Mouse (Mus musculus) adrenal gland, postnatal 36 days (tissue): ENCODE measurements at regions not wholly inside any gene's neighbourhood (a gene's known extent, or its start where the extent isn't known, plus 50 kb on each side); places are given as distances from the start of the nearest gene placed in this dataset.

Source experiments
- DNase-seq, 2 experiments: peaks; one replicate each; pipeline ENCODE4 v3.0.0; 2021; ENCODE audit warnings: mixed read lengths in 1 of 2

- no peak for DNase-seq
Observed at GRCm38 (mm10) chr4:83986951-83987822, 461.8 kb downstream of the Ccdc171 start.

GRCm38 (mm10) chr4:83987846-83988245 is 462.5 kb downstream of the Ccdc171 start:
- DNase-seq = no peak

GRCm38 (mm10) chr4:83988314-83988713 is 463.0 kb downstream of the Ccdc171 start:
- no peak for DNase-seq

GRCm38 (mm10) chr4:83990126-83990989 is 465.0 kb downstream of the Ccdc171 start:
- DNase-seq = no peak

- DNase-seq = no peak
Observed at GRCm38 (mm10) chr4:83991195-83991594, 465.9 kb downstream of the Ccdc171 start.

GRCm38 (mm10) chr4:83997079-83997478 is 471.7 kb downstream of the Ccdc171 start:
- no peak for DNase-seq

- DNase-seq = no peak
Observed at GRCm38 (mm10) chr4:84001645-84002044, 476.3 kb downstream of the Ccdc171 start.

- no peak for DNase-seq
Observed at GRCm38 (mm10) chr4:84004055-84004778, 478.9 kb downstream of the Ccdc171 start.

GRCm38 (mm10) chr4:84004786-84005382 is 479.5 kb downstream of the Ccdc171 start:
- no peak for DNase-seq

- DNase-seq = no peak
Observed at GRCm38 (mm10) chr4:84011941-84012340, 486.6 kb downstream of the Ccdc171 start.

GRCm38 (mm10) chr4:84015139-84015538 is 489.8 kb downstream of the Ccdc171 start:
- no peak for DNase-seq

- DNase-seq = no peak
Observed at GRCm38 (mm10) chr4:84015552-84016169, 490.3 kb downstream of the Ccdc171 start.

- no peak for DNase-seq
Observed at GRCm38 (mm10) chr4:84018135-84018534, 492.8 kb downstream of the Ccdc171 start.

GRCm38 (mm10) chr4:84018774-84019173 is 493.4 kb downstream of the Ccdc171 start:
- DNase-seq = no peak

GRCm38 (mm10) chr4:84019500-84020255 is 494.3 kb downstream of the Ccdc171 start:
- no peak for DNase-seq

- no peak for DNase-seq
Observed at GRCm38 (mm10) chr4:84020692-84021091, 495.3 kb downstream of the Ccdc171 start.

GRCm38 (mm10) chr4:84022323-84022722 is 497.0 kb downstream of the Ccdc171 start:
- DNase-seq = no peak

- peak; percentile 31 to 32 for DNase-seq
Observed at GRCm38 (mm10) chr4:84026144-84026543, 500.8 kb downstream of the Ccdc171 start.

GRCm38 (mm10) chr4:84028120-84028519 is 502.8 kb downstream of the Ccdc171 start:
- no peak for DNase-seq

- DNase-seq = no peak
Observed at GRCm38 (mm10) chr4:84030916-84031315, 505.6 kb downstream of the Ccdc171 start.

- DNase-seq = no peak
Observed at GRCm38 (mm10) chr4:84032505-84032904, 507.2 kb downstream of the Ccdc171 start.
